Mouse (Mus musculus): ENCODE measurements at regions not wholly inside any gene's neighbourhood (a gene's known extent, or its start where the extent isn't known, plus 50 kb on each side); places are given as distances from the start of the nearest gene placed in this dataset.

GRCm38 (mm10) chr16:29861056-29861455 is 203.1 kb upstream of the Hes1 start:
- H3K36me3 ChIP-seq (ENCODE audit: control insufficient read depth, insufficient read depth, low read length): no peaks in the 10 kb centered on the region
- H3K27me3 ChIP-seq (ENCODE audit: control insufficient read depth, insufficient read depth, low read length): no peaks in the 10 kb centered on the region
- H3K4me3 ChIP-seq (ENCODE audit: control insufficient read depth, low read depth, low read length): no peak overlapping the region
- H3K4me1 ChIP-seq (ENCODE audit: control insufficient read depth, insufficient read depth, low read length): no peaks in the 10 kb centered on the region
- no peak overlapping the region for H3K27ac ChIP-seq (ENCODE audit: control insufficient read depth, insufficient read depth, low read depth, low read length)
- no peak for TF ChIP-seq CTCF (IDR thresholded peaks at IDR 0.05; ENCODE audit: control insufficient read depth, insufficient read depth, insufficient replicate concordance, low read depth, low read length)
- TF ChIP-seq POLR2A (IDR thresholded peaks at IDR 0.05; ENCODE audit: control insufficient read depth, low read depth, low read length): no peak

GRCm38 (mm10) chr16:29865075-29865740 is 199.0 kb upstream of the Hes1 start:
- TF ChIP-seq CTCF (IDR thresholded peaks at IDR 0.05; ENCODE audit: control insufficient read depth, insufficient read depth, insufficient replicate concordance, low read depth, low read length) (no peak), POLR2A (IDR thresholded peaks at IDR 0.05; ENCODE audit: control insufficient read depth, low read depth, low read length) (no peak)
- no peak overlapping the region for H3K27ac ChIP-seq (ENCODE audit: control insufficient read depth, insufficient read depth, low read depth, low read length)
- no peak overlapping the region for H3K4me3 ChIP-seq (ENCODE audit: control insufficient read depth, low read depth, low read length)
- no peaks in the 10 kb centered on the region for H3K36me3 ChIP-seq (ENCODE audit: control insufficient read depth, insufficient read depth, low read length)
- H3K4me1 ChIP-seq (ENCODE audit: control insufficient read depth, insufficient read depth, low read length): no peaks in the 10 kb centered on the region
- H3K27me3 ChIP-seq (ENCODE audit: control insufficient read depth, insufficient read depth, low read length): no peaks in the 10 kb centered on the region

GRCm38 (mm10) chr16:29871395-29871794 is 192.8 kb upstream of the Hes1 start:
- TF ChIP-seq CTCF (IDR thresholded peaks at IDR 0.05; ENCODE audit: control insufficient read depth, insufficient read depth, insufficient replicate concordance, low read depth, low read length) (no peak), POLR2A (IDR thresholded peaks at IDR 0.05; ENCODE audit: control insufficient read depth, low read depth, low read length) (no peak)
- H3K36me3 ChIP-seq (ENCODE audit: control insufficient read depth, insufficient read depth, low read length): no peaks in the 10 kb centered on the region
- no peak overlapping the region for H3K27ac ChIP-seq (ENCODE audit: control insufficient read depth, insufficient read depth, low read depth, low read length)
- no peaks in the 10 kb centered on the region for H3K27me3 ChIP-seq (ENCODE audit: control insufficient read depth, insufficient read depth, low read length)
- H3K4me1 ChIP-seq (ENCODE audit: control insufficient read depth, insufficient read depth, low read length): no peaks in the 10 kb centered on the region
- H3K4me3 ChIP-seq (ENCODE audit: control insufficient read depth, low read depth, low read length): no peak overlapping the region

- no peak overlapping the region for H3K4me3 ChIP-seq (ENCODE audit: control insufficient read depth, low read depth, low read length)
- TF ChIP-seq POLR2A (IDR thresholded peaks at IDR 0.05; ENCODE audit: control insufficient read depth, low read depth, low read length): no peak
- TF ChIP-seq CTCF (IDR thresholded peaks at IDR 0.05; ENCODE audit: control insufficient read depth, insufficient read depth, insufficient replicate concordance, low read depth, low read length): no peak
- no peaks in the 10 kb centered on the region for H3K36me3 ChIP-seq (ENCODE audit: control insufficient read depth, insufficient read depth, low read length)
- no peaks in the 10 kb centered on the region for H3K27me3 ChIP-seq (ENCODE audit: control insufficient read depth, insufficient read depth, low read length)
- H3K4me1 ChIP-seq (ENCODE audit: control insufficient read depth, insufficient read depth, low read length): no peaks in the 10 kb centered on the region
- no peak overlapping the region for H3K27ac ChIP-seq (ENCODE audit: control insufficient read depth, insufficient read depth, low read depth, low read length)
Observed at GRCm38 (mm10) chr16:29876196-29876595, 188.0 kb upstream of the Hes1 start.

GRCm38 (mm10) chr16:29877372-29878123 is 186.6 kb upstream of the Hes1 start:
- TF ChIP-seq POLR2A (IDR thresholded peaks at IDR 0.05; ENCODE audit: control insufficient read depth, low read depth, low read length): no peak
- H3K36me3 ChIP-seq (ENCODE audit: control insufficient read depth, insufficient read depth, low read length): no peaks in the 10 kb centered on the region
- no peak overlapping the region for H3K4me3 ChIP-seq (ENCODE audit: control insufficient read depth, low read depth, low read length)
- no peaks in the 10 kb centered on the region for H3K27me3 ChIP-seq (ENCODE audit: control insufficient read depth, insufficient read depth, low read length)
- H3K27ac ChIP-seq (ENCODE audit: control insufficient read depth, insufficient read depth, low read depth, low read length): no peak overlapping the region
- no peaks in the 10 kb centered on the region for H3K4me1 ChIP-seq (ENCODE audit: control insufficient read depth, insufficient read depth, low read length)

- Histone ChIP-seq H3K36me3 (ENCODE audit: control insufficient read depth, insufficient read depth, low read length) (no peaks in the 10 kb centered on the region), H3K4me3 (ENCODE audit: control insufficient read depth, low read depth, low read length) (no peak overlapping the region), H3K27ac (ENCODE audit: control insufficient read depth, insufficient read depth, low read depth, low read length) (no peak overlapping the region), H3K27me3 (ENCODE audit: control insufficient read depth, insufficient read depth, low read length) (no peaks in the 10 kb centered on the region), H3K4me1 (ENCODE audit: control insufficient read depth, insufficient read depth, low read length) (no peaks in the 10 kb centered on the region)
- TF ChIP-seq POLR2A (IDR thresholded peaks at IDR 0.05; ENCODE audit: control insufficient read depth, low read depth, low read length): no peak
Observed at GRCm38 (mm10) chr16:29879665-29880064, 184.5 kb upstream of the Hes1 start.

GRCm38 (mm10) chr16:29881497-29881896 is 182.7 kb upstream of the Hes1 start:
- Histone ChIP-seq H3K4me3 (ENCODE audit: control insufficient read depth, low read depth, low read length) (no peak overlapping the region), H3K27ac (ENCODE audit: control insufficient read depth, insufficient read depth, low read depth, low read length) (no peak overlapping the region), H3K36me3 (ENCODE audit: control insufficient read depth, insufficient read depth, low read length) (no peaks in the 10 kb centered on the region), H3K27me3 (ENCODE audit: control insufficient read depth, insufficient read depth, low read length) (no peaks in the 10 kb centered on the region), H3K4me1 (ENCODE audit: control insufficient read depth, insufficient read depth, low read length) (no peaks in the 10 kb centered on the region)
- TF ChIP-seq POLR2A (IDR thresholded peaks at IDR 0.05; ENCODE audit: control insufficient read depth, low read depth, low read length) (no peak), CTCF (IDR thresholded peaks at IDR 0.05; ENCODE audit: control insufficient read depth, insufficient read depth, insufficient replicate concordance, low read depth, low read length) (no peak)
